Mouse (Mus musculus): ENCODE measurements around the gene Sema5a. TPM values are rescaled to one million over a fixed set of nuclear protein-coding genes. Genes with fewer than 3 reads are reported as not detected.

The Sema5a gene
- polyA plus RNA-seq, 1 experiment from 2014 or later: 3.9 TPM

DNA sequence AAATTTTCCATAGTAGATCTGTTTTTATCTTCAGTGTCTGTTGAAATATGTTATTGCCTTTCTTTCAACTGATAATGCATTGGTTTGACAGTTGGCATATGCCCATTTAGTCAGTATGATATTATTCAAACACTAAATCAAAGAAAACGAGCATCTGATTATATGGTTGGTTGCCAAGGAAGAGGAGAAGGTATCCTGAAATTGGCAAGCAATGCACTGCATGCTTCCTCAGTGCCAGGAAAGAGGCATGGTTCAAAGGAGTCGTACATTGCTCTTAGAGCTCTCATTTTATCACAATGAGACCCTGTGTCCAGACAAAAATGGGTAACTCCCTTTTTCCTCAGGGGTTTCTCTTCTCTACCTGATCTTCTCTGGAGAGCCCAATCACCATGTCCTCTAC is 214.4 kb downstream of the Sema5a start:
- Histone ChIP-seq H3K4me1 (replicated peaks) (no peaks in the 10 kb centered on the region), H3K4me3 (no peak overlapping the region), H3K27ac (ENCODE audit: poor library complexity, severe bottlenecking) (no peak overlapping the region), H3K4me2 (no peak overlapping the region), H3K9me3 (replicated peaks) (no peaks in the 10 kb centered on the region), H3K36me3 (no peaks in the 10 kb centered on the region), H3K27me3 (replicated peaks) (no peaks in the 10 kb centered on the region), H3K9ac (no peak overlapping the region)
- no peak for ATAC-seq (ENCODE audit: insufficient number of reproducible peaks, low FRiP score)
- 68% methylated on average over 2 of the region's 2 CpGs for WGBS

DNA sequence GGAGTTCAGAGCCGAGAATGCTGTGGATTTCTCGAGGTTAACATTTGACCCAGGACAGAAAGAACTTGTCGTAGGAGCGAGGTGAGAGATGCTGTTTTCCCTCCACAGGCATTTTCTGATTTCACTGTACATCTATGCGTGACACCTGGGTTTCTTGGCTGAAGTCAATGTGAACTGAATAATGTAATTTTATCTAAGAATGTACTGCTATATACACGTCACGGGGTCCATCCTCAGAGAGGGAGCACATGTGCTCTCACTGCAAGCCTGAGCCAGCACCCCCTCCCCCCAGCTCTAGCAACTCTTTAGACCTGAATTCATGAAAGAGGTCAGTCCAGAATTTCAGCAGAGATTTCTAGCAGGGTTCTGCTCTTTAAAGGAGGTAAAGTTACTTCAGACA is 215.6 kb downstream of the Sema5a start:
- H3K27me3 ChIP-seq (replicated peaks): no peaks in the 10 kb centered on the region
- no peak overlapping the region for H3K4me2 ChIP-seq
- no peaks in the 10 kb centered on the region for H3K9me3 ChIP-seq (replicated peaks)
- 81% methylated on average over 7 of the region's 7 CpGs for WGBS
- no peak overlapping the region for H3K4me3 ChIP-seq
- ATAC-seq (ENCODE audit: insufficient number of reproducible peaks, low FRiP score): no peak
- no peak overlapping the region for H3K27ac ChIP-seq (ENCODE audit: poor library complexity, severe bottlenecking)
- no peaks in the 10 kb centered on the region for H3K36me3 ChIP-seq
- no peak overlapping the region for H3K9ac ChIP-seq
- no peaks in the 10 kb centered on the region for H3K4me1 ChIP-seq (replicated peaks)

DNA sequence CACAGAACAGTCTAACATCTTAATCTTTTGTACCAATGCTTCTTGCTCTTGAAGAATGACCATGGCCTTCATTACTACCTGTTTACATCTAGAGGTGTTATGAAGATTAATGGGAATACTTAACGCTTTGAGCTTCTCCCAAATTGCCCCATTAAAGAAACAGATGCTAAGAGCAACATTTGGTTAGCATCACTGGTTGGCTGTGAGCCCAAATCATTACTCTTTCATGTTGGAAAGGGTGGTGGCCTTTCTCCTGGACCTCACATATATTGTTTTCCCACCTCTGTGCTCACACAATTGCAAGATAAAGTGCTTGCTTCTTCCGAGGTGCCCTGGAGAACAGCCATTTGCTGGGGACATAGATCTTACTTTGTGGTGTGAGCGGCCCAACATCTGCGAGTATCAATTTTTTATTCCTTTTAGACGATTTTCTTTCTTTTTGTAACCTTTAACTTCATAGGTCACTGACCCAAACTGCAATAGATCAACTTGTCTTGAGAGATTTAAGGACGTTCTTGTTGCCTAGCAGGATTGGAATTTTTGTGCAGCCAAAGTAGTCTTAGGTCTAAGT is 227.0 kb downstream of the Sema5a start:
- no peaks in the 10 kb centered on the region for H3K9me3 ChIP-seq (replicated peaks)
- no peak overlapping the region for H3K4me3 ChIP-seq
- no peak for ATAC-seq (ENCODE audit: insufficient number of reproducible peaks, low FRiP score)
- H3K27ac ChIP-seq (ENCODE audit: poor library complexity, severe bottlenecking): no peak overlapping the region
- no peaks in the 10 kb centered on the region for H3K36me3 ChIP-seq
- no peaks in the 10 kb centered on the region for H3K4me1 ChIP-seq (replicated peaks)
- WGBS: 67% methylated on average over 6 of the region's 6 CpGs
- no peak overlapping the region for H3K9ac ChIP-seq
- no peaks in the 10 kb centered on the region for H3K27me3 ChIP-seq (replicated peaks)
- H3K4me2 ChIP-seq: no peak overlapping the region

DNA sequence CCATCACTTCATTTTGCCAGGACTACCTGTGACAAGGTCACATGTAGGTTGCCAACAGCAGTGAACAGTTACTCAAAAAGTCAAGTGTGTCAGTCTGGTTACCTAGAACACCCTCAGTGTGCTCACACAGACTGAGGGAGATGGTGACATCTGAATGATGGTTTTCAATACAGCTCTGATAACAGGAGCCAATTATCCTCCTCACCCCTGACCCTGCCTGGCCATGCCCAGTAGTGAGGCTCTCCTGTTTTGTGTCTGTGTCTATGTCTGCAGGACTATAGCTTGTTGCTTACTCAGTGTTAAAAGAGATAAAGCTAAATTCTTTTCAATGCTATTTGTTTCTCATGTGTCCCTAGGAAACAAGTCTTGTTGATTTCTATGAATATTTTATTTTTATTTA is 236.1 kb downstream of the Sema5a start:
- Histone ChIP-seq H3K27me3 (replicated peaks) (no peaks in the 10 kb centered on the region), H3K9ac (no peak overlapping the region), H3K4me3 (no peak overlapping the region), H3K36me3 (no peaks in the 10 kb centered on the region), H3K27ac (ENCODE audit: poor library complexity, severe bottlenecking) (no peak overlapping the region), H3K4me1 (replicated peaks) (no peaks in the 10 kb centered on the region), H3K4me2 (no peak overlapping the region), H3K9me3 (replicated peaks) (no peaks in the 10 kb centered on the region)
- no peak for ATAC-seq (ENCODE audit: insufficient number of reproducible peaks, low FRiP score)

DNA sequence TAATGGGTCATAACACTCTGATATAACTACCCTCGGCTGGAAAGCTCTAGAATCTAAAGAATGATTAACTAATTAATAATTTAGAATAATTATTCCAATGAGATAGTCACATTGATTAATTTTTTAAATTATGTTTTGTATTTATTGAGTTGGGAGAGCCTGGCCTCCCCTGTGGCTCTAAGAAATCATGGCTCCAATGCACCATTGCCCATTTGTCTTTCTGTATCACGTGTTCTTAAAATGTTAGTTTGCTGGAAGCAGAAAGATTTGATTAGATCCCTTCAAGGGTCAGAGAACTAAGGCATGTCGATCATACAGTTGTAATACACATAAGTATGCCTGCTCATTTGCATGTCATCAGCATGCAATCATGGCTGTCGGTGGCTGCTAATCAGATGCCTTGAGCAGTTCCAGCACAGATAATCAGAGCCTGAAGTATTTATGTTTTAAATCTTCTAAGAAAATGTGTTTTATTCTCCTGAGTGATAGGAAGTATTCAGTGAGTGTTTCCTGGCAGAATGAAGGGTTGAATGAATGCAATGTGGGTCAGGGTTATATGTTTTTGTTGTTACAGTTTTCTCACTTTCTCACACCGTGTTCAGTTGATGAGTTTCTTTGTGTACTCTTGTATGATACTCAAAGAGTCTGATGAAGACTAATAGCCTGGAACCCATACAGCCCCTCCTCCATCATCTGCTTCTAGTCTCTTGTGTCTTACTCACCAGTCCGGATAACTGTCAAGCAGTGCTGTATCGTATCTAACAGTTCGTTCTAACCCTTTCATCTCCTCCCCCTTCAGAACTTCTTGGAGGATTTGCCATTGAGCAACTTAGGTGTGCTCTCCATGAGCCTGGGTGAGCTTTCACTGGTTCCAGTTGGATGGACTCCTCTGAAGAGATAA is 240.7 kb downstream of the Sema5a start:
- H3K27me3 ChIP-seq (replicated peaks): no peaks in the 10 kb centered on the region
- no peaks in the 10 kb centered on the region; the same call in 1 of the 2 replicates for H3K4me1 ChIP-seq (replicated peaks)
- H3K4me2 ChIP-seq: no peak overlapping the region
- WGBS: 77% methylated on average over 8 of the region's 8 CpGs
- H3K9me3 ChIP-seq (replicated peaks): no peaks in the 10 kb centered on the region
- no peak for ATAC-seq (ENCODE audit: insufficient number of reproducible peaks, low FRiP score)
- no peaks in the 10 kb centered on the region for H3K36me3 ChIP-seq
- H3K9ac ChIP-seq: no peak overlapping the region
- H3K4me3 ChIP-seq: no peak overlapping the region
- no peak overlapping the region for H3K27ac ChIP-seq (ENCODE audit: poor library complexity, severe bottlenecking)

DNA sequence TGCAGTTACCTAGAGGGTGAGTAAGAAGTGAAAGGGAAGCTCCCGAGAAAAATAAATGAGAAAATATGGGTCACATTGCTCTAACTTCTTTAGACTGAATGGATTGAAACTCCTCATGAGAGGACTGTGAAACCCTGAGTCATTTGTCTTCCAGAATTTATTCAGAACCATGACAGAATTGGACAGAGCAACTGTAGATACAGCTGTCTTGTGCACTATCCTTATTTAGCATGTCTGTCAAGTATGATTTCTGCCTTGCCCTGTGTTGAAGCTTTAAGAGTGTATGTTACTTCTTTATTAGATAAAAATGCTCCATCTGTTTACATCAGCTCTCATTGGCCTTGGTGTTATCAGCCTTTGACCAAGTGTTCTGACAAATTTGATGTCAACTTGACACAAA is 243.4 kb downstream of the Sema5a start:
- Histone ChIP-seq H3K36me3 (no peaks in the 10 kb centered on the region), H3K4me3 (no peak overlapping the region), H3K4me2 (no peak overlapping the region), H3K27me3 (replicated peaks) (no peaks in the 10 kb centered on the region), H3K9me3 (replicated peaks) (no peaks in the 10 kb centered on the region), H3K4me1 (replicated peaks) (no peaks in the 10 kb centered on the region; the same call in 1 of the 2 replicates), H3K9ac (no peak overlapping the region), H3K27ac (ENCODE audit: poor library complexity, severe bottlenecking) (no peak overlapping the region)
- WGBS: 38% methylated on average over 1 of the region's 1 CpGs
- no peak for ATAC-seq (ENCODE audit: insufficient number of reproducible peaks, low FRiP score)

DNA sequence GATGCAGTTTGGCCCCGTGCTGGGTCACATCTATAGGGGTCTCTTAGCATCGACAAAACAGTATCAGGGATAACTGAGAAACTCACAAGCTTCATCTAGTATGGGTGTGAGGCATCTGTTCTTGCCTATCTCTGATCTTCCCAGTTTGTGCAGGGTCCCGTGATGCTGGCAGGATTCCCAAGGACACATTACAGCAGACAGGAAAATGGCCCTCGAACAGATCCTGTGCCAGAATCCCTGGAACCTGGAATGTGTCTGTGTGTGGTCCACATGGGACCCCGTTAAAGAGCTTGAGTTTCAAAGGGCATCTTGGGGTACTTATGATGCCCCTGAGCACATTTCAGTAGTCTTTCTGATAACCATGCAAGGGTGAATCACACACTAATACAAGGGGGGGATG is 249.6 kb downstream of the Sema5a start:
- no peak overlapping the region for H3K27ac ChIP-seq (ENCODE audit: poor library complexity, severe bottlenecking)
- H3K4me2 ChIP-seq: no peak overlapping the region
- no peaks in the 10 kb centered on the region for H3K9me3 ChIP-seq (replicated peaks)
- no peak overlapping the region for H3K9ac ChIP-seq
- H3K27me3 ChIP-seq (replicated peaks): no peaks in the 10 kb centered on the region
- no peaks in the 10 kb centered on the region for H3K36me3 ChIP-seq
- 57% methylated on average over 5 of the region's 5 CpGs for WGBS
- ATAC-seq (ENCODE audit: insufficient number of reproducible peaks, low FRiP score): no peak
- H3K4me3 ChIP-seq: no peak overlapping the region
- 0 out of 2 replicates have a peak, but pooled peaks cover 4% of the 10 kb centered on the region for H3K4me1 ChIP-seq (replicated peaks)

DNA sequence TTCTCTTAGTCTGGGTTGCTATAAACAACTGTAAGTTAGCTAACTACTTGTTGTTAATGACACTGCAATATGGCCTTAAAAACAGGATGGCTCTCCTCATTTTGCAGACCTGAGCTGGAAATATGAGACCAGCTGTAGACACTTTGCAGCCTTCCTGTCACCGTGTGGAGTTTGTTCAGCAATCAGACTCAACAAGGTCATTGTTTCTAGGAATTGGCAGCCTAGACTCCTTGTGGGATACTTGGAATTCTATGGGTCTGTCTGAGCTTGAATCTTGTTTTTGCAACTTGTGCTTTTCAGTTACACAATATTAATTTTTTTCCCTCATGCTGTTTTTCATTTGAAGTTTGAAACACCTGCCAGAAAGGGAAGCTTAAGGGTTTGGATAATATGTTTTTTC is 250.3 kb downstream of the Sema5a start:
- no peak overlapping the region for H3K27ac ChIP-seq (ENCODE audit: poor library complexity, severe bottlenecking)
- WGBS: 12% methylated on average over 1 of the region's 1 CpGs
- H3K36me3 ChIP-seq: no peaks in the 10 kb centered on the region

DNA sequence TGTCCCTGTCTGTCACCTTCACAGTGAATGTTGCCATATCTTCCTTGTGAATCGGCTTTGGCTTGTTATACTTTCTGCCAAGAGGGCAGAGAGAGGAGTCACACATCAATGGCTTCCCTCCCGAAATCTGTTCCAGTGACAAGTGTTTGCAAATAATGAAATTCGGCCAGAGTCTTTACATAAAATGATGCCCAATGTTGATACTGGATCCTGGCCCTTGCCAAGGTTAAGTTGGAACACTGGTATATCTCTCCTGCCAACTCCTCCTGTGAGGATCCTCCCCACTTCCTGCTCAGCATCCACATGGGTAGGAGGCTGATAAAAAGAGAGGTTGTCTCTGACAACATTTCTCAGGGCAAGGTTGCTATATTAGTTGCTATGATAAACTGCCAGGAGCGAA is 252.3 kb downstream of the Sema5a start:
- Histone ChIP-seq H3K9ac (no peak overlapping the region), H3K27ac (ENCODE audit: poor library complexity, severe bottlenecking) (no peak overlapping the region), H3K36me3 (no peaks in the 10 kb centered on the region), H3K9me3 (replicated peaks) (no peaks in the 10 kb centered on the region), H3K27me3 (replicated peaks) (no peaks in the 10 kb centered on the region), H3K4me3 (no peak overlapping the region), H3K4me2 (no peak overlapping the region), H3K4me1 (replicated peaks) (0 out of 2 replicates have a peak, but pooled peaks cover 4% of the 10 kb centered on the region)
- no peak for ATAC-seq (ENCODE audit: insufficient number of reproducible peaks, low FRiP score)
- WGBS: 66% methylated on average over 4 of the region's 4 CpGs

More for the DNA sequence above, 250.3 kb downstream of the Sema5a start:
- no peak overlapping the region for H3K4me2 ChIP-seq
- H3K4me3 ChIP-seq: no peak overlapping the region
- H3K9me3 ChIP-seq (replicated peaks): no peaks in the 10 kb centered on the region
- no peak overlapping the region for H3K9ac ChIP-seq
- ATAC-seq (ENCODE audit: insufficient number of reproducible peaks, low FRiP score): no peak
- H3K4me1 ChIP-seq (replicated peaks): 0 out of 2 replicates have a peak, but pooled peaks cover 4% of the 10 kb centered on the region
- H3K27me3 ChIP-seq (replicated peaks): no peaks in the 10 kb centered on the region

DNA sequence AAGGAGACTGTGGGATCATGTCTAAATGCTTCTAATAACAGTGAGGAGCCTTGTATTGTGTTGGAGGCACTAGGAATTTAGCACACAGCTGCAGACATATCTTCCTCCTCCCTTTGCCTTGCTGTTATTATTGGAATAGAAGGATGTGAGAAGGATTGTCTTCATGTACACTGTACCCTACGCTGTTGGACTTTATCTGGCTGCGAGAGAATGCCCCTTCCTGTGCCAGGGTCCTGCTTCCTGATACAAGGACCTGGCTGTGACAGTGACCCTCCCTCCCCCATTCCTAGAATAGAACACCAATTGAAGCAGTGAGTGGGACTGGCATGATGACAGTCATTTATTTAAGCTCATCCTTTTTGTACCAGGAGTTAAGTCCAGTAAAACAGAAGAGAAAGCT is 261.3 kb downstream of the Sema5a start:
- no peak overlapping the region for H3K4me3 ChIP-seq
- H3K4me1 ChIP-seq (replicated peaks): peaks cover 10% of the 10 kb centered on the region
- no peaks in the 10 kb centered on the region for H3K9me3 ChIP-seq (replicated peaks)
- ATAC-seq (ENCODE audit: insufficient number of reproducible peaks, low FRiP score): no peak
- no peak overlapping the region for H3K27ac ChIP-seq (ENCODE audit: poor library complexity, severe bottlenecking)
- H3K27me3 ChIP-seq (replicated peaks): no peaks in the 10 kb centered on the region
- WGBS: 33% methylated on average over 2 of the region's 2 CpGs
- H3K4me2 ChIP-seq: no peak overlapping the region
- no peaks in the 10 kb centered on the region for H3K36me3 ChIP-seq
- H3K9ac ChIP-seq: no peak overlapping the region

DNA sequence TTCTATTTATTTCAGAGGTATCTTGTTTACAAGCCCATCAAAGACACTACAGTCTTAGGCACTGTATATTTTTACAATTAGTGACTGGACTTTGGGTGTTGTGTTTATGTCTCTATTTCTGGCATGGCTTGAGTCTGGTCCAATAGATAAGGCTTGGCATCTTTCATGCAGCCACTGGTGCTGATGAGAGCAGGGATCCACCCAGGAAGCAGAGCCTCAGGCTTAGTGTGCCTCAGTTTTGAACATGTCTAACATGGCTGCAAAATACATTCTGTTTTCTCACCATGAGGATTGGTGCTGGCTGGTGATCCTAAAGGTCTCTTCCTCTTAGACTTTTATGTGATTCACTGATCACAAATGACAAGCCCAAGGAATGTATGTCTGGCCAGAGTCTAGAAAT is 263.7 kb downstream of the Sema5a start:
- no peak for ATAC-seq (ENCODE audit: insufficient number of reproducible peaks, low FRiP score)
- Histone ChIP-seq H3K4me1 (replicated peaks) (peaks cover 10% of the 10 kb centered on the region), H3K36me3 (no peaks in the 10 kb centered on the region), H3K27me3 (replicated peaks) (no peaks in the 10 kb centered on the region), H3K4me3 (no peak overlapping the region), H3K9ac (no peak overlapping the region), H3K27ac (ENCODE audit: poor library complexity, severe bottlenecking) (no peak overlapping the region), H3K4me2 (no peak overlapping the region), H3K9me3 (replicated peaks) (no peaks in the 10 kb centered on the region)

All from heart, embryonic 12.5 days (tissue).